Mouse (Mus musculus): Measurements from ENCODE around the gene Cstf1.

Gene Cstf1

DNA sequence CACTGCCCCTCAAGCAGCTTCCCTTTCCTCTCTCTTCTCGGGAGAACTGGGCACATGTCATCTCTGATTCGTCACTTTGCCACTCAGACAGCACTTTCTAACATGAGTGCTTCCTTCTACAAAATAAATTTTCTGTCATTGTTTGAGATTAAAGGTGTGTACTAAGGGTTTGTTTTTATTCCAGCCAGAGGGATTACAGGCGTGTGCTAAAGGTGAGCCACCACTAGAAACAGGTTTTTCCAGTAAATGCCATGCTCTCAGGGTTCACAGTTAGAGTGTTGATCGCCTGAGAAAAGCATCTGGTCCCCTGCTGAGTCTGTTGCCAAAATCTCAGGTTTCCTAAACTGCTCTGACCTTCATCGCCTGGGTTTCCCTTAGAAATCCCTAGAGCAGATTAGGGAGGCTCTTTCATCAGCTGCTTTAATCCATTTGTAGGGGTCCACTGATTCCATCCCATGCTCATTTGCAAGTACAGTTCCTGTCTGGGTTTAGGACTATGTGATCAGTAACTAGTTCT, 6.6 kb downstream of the Cstf1 start:
- DNase-seq: no peak

DNA sequence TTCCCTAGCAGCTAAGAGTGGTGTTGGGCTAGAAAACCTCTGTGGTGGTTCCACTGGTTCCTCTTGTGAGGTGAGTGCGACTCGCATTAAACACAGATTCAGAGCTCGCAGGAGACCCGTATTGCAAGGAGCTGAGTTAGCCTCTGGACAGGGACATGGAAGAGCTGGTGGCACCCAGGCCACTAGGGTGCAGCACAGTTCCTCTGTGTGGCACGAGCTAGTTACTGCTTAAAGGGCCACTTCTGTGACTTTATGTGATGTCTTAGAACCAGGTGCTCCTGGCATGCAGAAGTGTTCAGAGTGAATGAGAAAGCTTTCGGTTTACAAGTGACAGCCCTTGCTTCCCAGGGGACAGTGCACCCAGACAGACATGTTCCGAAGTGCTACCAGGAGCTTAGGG, 7.9 kb downstream of the Cstf1 start:
- no peak for DNase-seq

DNA sequence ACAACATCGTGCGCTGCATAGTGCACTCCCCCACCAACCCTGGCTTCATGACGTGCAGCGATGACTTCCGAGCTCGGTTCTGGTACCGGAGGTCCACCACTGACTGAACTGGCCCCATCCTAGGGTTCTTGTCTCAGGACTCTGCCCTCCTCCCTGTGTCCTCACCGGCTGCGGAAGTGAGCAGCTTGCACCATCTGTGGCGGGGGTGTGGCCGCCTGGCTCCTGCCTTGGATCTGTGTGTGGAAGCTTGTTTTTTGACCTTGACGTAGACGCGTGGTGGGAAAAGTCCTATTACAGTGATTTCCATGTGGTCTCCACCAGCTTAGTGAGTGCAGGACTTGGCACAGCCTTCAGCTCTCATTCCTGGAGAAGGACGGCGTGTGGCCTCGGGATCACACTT, 10.0 kb downstream of the Cstf1 start:
- no peak for DNase-seq

GRCm38 (mm10) chr2:172381341-172381740, 10.9 kb downstream of the Cstf1 start:
- no peak for DNase-seq

GRCm38 (mm10) chr2:172381898-172382297, 11.4 kb downstream of the Cstf1 start:
- no peak for DNase-seq

GRCm38 (mm10) chr2:172384715-172385114, 14.2 kb downstream of the Cstf1 start:
- DNase-seq: no peak

- no peak for DNase-seq
Measured at GRCm38 (mm10) chr2:172390341-172390740, 19.9 kb downstream of the Cstf1 start.

- no peak for DNase-seq
Measured at GRCm38 (mm10) chr2:172392041-172392521, 21.6 kb downstream of the Cstf1 start.

DNA sequence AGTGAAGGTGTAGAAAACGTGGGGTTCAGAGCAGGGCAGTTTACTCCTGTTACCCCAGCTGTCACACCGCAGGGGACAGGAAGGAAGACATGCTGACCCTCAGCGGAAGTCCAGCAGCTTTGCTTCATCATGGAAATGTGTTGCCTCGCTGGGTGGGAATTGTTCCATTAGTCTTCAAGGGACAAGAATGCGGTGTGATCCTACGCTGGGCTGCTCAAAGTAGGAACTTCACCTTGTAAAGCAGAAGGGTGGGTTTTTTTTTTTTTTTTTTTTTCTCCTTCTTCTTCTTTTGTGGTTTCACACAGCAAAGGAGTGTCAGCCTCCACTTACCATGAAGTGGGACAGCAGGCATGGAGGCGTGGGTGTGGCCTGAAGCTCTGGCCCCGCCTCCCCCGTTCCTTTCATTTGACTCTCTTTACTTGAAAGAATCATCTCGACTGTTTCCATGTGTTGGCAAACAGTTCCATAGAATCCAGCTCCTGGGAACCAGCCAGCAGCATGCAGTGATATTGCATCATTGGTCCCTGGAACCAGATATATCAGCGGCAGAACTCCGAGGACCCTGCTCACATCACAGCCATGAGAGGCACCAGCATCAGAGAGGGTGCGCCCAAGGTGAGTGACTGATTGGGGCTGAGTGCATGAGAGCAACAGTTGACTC, 23.0 kb downstream of the Cstf1 start, which contains the start of gene Cass4:
Gene Cass4, plus strand, starts transcription at position 404 of the 661 bp plus-strand sequence.
- DNase-seq: no peak

DNA sequence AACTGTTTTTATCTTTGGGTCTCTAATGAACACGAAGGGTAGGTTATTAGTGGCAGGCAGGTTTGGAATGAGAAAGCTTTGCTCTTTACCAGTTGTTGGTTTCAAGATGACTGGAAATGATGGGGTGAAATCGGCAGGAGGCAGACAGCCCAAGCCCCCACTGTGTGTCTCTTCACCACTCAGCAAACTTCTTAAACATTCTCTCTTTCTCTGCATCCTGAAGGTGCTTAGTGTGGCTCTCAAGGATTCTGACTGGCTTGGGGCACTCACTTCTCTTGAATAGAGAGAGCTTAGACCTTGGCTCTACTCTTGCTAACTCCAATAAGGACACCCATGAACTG, 23.5 kb downstream of the Cstf1 start:
- no peak for DNase-seq

DNA sequence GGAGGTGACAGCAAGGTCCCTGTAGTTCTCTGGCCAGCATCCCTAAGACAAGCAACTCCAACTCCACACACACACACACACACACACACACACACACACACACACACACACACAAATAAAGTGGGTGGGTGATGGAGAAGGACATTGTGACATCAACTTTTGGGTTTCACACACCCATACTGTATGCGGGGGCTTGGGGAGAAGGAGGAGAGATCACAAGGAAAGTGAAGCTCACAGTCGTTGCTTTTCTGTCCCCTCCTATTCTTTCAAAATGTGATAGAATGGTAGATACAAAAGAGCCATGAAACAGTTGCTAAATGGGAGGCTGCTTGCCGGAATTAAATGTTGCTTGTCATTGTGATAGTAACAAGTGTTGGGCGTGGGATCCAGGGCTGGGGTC, 24.2 kb downstream of the Cstf1 start:
- DNase-seq: no peak

DNA sequence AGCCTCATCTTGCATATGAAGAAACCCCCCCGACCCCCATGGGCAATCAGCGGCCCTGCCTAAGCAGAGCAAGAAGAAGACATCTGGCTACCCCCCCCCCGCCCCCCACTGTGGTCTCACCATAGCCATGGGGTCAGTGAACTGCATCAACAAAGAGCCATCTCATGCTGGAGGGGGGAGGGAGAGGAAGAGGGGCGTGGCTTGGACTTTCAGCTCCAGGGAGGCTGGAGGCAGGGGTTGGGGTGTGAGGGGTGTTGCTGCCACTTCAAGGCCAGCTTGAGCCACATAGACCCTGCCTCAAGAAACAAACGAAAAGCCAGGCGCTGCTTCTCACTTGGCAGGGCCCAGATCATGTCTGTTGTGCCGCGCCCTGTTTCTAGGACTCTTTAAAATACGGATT, 25.5 kb downstream of the Cstf1 start:
- no peak for DNase-seq

GRCm38 (mm10) chr2:172399901-172400300, 29.4 kb downstream of the Cstf1 start:
- no peak for DNase-seq

DNA sequence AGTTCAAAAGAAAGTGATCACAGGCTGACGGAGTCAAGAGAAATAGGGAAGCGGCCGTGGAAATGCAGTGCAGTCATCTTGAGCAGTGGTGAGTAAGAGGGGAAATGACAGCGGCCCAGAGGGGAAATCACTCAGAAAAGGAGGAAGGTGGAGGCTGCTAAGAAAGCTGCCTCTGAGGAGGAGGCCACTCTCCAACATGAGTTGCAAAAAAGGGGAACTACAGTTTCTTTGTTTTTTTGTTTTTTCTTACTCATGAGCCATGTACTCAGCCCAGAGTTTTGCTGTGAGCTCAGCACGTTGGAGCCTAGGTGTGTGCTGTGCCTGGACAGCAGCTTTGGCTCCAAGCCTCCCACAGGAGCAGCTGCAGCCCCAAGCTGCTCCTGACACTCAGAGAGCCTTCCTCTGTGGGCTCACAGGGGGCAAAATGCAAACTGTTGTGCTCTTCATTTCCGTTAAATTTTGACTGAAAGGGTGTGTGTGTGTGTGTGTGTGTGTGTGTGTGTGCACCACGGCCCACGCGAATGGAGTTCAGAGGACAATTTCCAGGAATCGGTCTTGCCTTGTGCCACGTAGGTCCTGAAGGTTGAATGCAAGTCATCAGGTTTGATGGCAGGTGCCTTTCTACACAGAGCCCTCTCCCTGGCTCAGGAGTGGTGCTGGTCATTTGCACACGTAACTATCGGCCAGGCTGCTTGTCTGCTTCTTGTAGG, 30.8 kb downstream of the Cstf1 start:
- DNase-seq: no peak

- DNase-seq: no peak
Measured at GRCm38 (mm10) chr2:172404239-172404638, 33.8 kb downstream of the Cstf1 start.

- DNase-seq: no peak
Measured at GRCm38 (mm10) chr2:172405011-172405410, 34.5 kb downstream of the Cstf1 start.

DNA sequence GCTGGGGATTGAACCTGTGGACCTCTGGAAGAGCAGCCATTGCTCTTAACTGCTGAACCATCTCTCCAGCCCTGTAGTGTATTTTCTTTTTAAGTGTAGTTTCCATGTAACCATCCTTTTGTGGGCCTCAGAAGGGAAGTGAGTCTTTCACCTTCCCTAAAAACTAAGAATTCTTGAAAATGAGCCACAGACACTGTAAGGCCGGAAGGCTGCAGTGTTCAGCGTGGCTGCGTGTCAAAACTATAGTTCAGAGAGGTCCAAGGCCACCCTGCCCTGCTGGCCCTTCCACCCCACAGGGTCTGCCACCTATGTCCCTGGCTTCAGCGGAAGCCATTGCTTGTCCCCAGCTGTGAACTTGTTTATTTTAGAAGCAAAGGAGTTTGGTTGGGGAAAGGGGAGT, 35.7 kb downstream of the Cstf1 start:
- DNase-seq: no peak

DNA sequence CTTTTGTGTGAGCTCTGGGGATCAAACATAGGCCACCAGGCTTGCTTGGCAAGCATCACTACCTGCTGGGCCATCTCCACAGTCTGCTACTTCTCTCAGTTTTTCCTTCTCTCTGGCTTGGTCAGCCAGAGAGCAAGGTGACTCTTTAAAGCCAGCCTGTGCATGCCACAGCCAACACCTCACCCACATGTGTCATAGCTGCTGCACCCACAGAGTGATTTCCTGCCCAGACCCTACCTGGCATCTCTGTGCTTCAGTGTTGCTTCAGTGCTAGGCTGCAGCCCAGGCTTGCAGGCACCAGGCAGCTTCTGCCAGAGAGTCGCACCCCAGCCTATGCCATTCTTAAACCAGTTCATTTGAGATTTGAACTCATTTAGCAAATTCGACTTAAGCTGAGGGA, 37.0 kb downstream of the Cstf1 start:
- DNase-seq: no peak

DNA sequence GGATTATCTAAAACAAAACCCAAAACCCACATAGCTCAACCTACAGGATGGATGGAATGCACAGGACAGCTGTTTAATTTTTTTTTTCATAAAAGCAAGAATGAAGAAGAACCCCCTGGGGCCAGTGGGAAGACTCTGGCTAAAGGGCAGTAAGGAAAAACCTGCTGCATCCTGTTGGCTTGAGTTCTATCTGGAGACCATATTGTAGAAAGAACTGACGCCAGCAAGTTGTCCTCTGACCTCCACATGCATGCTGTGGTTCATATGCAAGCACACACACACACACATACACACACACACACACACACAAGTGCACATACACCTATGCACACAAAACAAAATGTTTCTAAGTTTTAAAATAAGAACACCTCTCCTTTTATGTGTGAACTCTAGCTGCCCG, 40.2 kb downstream of the Cstf1 start:
- no peak for DNase-seq

DNA sequence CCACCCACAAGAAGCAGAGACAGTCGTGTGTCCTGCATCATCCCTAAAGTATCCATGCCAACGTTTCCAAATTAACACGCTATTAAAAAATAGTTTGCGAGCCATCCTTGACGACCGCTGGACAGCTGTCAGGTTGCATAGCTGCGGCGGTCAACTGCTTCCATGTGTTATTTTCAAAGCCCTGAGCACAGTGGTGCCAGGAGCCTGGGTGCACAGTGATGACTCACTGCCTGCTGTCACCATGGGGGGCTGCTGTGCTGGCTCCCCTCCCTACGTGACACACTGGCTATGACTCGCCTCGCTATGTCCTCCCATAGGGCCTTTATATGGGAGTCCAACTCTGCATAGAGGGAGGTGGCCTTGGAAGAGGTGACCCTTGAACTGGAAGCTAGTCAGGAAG, 40.6 kb downstream of the Cstf1 start:
- no peak for DNase-seq

- DNase-seq: no peak
Measured at GRCm38 (mm10) chr2:172412454-172412853, 42.0 kb downstream of the Cstf1 start.

DNA sequence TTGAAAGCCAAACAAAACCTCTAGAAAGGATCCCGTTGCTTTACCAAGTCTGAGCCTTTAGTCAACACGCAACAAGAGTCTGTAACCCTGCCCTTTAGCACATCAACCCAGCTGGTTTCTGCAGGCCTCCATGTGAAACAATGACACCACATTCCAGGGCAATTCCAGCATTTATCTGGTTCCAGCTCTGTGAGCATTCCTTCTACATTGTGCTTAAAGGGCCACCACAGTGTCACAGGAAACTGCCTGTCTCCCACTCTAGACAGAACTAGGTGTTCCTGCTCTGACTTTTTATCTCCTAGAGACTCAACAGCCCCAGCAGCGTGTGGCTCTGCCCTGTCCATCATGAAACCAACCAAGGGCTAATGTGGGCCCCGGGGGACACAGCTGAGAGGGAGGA, 42.8 kb downstream of the Cstf1 start:
- no peak for DNase-seq

DNA sequence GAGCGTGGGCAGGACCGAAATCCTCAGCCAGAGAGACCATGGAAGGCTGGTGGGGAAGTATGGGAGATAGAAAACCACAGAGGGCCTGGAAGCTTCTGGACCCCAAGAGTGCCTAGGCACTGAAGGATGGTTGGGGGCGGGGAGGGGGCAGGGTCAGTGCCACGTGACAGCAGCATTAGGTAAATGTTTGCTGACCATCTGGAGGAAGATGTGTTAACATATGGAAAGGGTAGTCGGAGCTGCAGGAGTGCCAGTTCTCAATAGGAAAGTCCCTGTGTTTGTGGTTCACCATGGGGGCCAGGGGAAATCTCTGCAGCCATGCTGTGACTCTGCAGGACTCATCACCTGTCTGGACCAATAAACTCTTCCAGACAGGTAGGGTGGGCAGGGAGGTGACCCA, 43.4 kb downstream of the Cstf1 start:
- DNase-seq: no peak

- no peak for DNase-seq
Measured at GRCm38 (mm10) chr2:172416218-172416617, 45.7 kb downstream of the Cstf1 start.

DNA sequence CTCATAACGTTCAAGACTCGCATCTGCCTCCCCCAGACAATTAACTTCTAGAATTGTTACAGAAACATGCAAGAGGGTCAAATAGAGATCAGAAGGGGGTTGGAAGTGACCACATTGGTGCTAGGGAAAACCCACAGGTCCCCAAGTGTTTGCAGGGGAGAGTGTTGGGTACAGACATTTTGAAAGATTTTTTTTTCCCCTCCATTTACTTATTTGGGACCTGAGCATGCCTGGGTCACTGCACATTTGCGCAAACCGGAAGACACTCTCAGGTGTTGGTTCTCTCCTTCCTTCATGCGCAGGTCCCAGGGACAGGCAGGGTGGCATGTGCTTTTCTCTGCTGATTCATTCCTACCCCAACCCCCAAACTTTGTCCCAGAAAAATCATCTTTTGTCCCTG, 46.4 kb downstream of the Cstf1 start:
- DNase-seq: no peak
